Mouse (Mus musculus): ENCODE results near the gene Parp16. TPM values are rescaled to one million over a fixed set of nuclear protein-coding genes. Genes with fewer than 3 reads are reported as not detected.

The Parp16 gene
- 6.9 and 7.6 TPM in 2 replicates for polyA plus RNA-seq (2012; ENCODE audit: low replicate concordance)

DNA sequence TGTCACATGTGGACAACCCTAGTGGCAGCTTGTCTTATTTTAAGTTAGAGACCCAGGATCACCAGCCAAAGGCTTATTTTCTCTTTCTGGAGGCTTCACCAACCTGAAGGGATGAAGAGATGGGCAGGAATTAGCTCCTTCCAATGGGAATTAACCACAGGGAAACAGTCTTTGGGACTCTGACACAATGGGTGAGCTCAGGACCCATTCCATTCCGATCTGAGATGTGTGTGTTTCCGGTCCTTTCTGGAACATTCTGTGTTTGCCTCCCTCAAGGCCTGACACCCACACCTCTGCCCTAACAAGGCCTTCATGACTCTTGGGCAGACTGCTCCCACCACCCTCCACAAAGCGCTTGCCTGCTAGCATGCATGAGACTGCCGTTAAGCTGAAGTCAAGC, at the start of gene Parp16:
TSS of gene Parp16 (plus strand) at position 301 of the 400 bp plus-strand sequence.

DNA sequence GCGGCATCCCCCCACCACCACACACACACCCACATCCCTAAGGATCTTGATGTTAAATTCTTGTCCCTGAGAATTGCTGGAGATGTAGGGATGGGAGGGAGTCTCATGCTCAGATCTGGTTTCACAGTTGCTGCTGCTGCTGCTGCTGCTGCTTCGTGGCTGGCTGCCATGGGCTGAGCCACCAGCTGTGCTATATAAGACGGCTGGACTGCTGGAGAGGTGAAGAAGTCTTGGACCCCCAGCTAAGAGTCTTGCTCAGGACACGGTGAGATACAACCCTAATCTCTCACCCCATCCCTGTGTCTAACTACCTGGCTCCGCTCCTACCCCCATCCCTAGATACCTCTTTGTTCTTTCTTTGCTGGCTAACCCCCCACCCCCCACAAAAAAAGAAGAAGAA, 69.8 kb downstream of the Parp16 start, which contains the start of gene Cilp:
TSS of gene Cilp (plus strand) at position 222 of the 400 bp plus-strand sequence.

Other genes with a start within 250 kb of the Parp16 start
- not detected in 2 replicates for gene Slc24a1, start 243.7 kb upstream of the Parp16 start, polyA plus RNA-seq (2012; ENCODE audit: low replicate concordance)
- gene Ints14, start 234.4 kb upstream of the Parp16 start, polyA plus RNA-seq (2012; ENCODE audit: low replicate concordance) = 29.2 and 36.6 TPM in 2 replicates
- 3.9 and 6.0 TPM in 2 replicates for gene Hacd3, start 173.7 kb upstream of the Parp16 start, polyA plus RNA-seq (2012; ENCODE audit: low replicate concordance)
- gene Dpp8, start 162.9 kb upstream of the Parp16 start, polyA plus RNA-seq (2012; ENCODE audit: low replicate concordance) = 5.8 and 9.9 TPM in 2 replicates
- 0.06 and 0.25 TPM in 2 replicates for gene Igdcc4, start 93.9 kb upstream of the Parp16 start, polyA plus RNA-seq (2012; ENCODE audit: low replicate concordance)
- 0.17 TPM in 1 of 2 replicates, not detected in the other for gene Igdcc3, start 54.2 kb upstream of the Parp16 start, polyA plus RNA-seq (2012; ENCODE audit: low replicate concordance)
- 0.13 TPM in 1 of 2 replicates, not detected in the other for gene Cilp, start 69.8 kb downstream of the Parp16 start, polyA plus RNA-seq (2012; ENCODE audit: low replicate concordance)
- 10.6 and 14.9 TPM in 2 replicates for gene Clpx, start 98.9 kb downstream of the Parp16 start, polyA plus RNA-seq (2012; ENCODE audit: low replicate concordance)
- gene Pdcd7, start 150.8 kb downstream of the Parp16 start, polyA plus RNA-seq (2012; ENCODE audit: low replicate concordance) = 35.7 and 51.3 TPM in 2 replicates
- 0.67 and 1.0 TPM in 2 replicates for gene Ubap1l, start 165.7 kb downstream of the Parp16 start, polyA plus RNA-seq (2012; ENCODE audit: low replicate concordance)
- gene Kbtbd13, start 196.3 kb downstream of the Parp16 start, polyA plus RNA-seq (2012; ENCODE audit: low replicate concordance) = not detected in 2 replicates
- gene Rasl12, start 203.2 kb downstream of the Parp16 start, polyA plus RNA-seq (2012; ENCODE audit: low replicate concordance) = 0.09 and 0.17 TPM in 2 replicates
- not detected in 2 replicates for gene Slc51b, start 227.6 kb downstream of the Parp16 start, polyA plus RNA-seq (2012; ENCODE audit: low replicate concordance)
- gene Mtfmt, start 240.4 kb downstream of the Parp16 start, polyA plus RNA-seq (2012; ENCODE audit: low replicate concordance) = 8.4 and 8.5 TPM in 2 replicates